Mouse (Mus musculus): ENCODE data around the gene Rab6a. TPM values are rescaled to one million over a fixed set of nuclear protein-coding genes. Genes with fewer than 3 reads are reported as not detected.

Rab6a gene
- total RNA-seq, 2 experiments from 2014 or later = 297 to 364 TPM

DNA sequence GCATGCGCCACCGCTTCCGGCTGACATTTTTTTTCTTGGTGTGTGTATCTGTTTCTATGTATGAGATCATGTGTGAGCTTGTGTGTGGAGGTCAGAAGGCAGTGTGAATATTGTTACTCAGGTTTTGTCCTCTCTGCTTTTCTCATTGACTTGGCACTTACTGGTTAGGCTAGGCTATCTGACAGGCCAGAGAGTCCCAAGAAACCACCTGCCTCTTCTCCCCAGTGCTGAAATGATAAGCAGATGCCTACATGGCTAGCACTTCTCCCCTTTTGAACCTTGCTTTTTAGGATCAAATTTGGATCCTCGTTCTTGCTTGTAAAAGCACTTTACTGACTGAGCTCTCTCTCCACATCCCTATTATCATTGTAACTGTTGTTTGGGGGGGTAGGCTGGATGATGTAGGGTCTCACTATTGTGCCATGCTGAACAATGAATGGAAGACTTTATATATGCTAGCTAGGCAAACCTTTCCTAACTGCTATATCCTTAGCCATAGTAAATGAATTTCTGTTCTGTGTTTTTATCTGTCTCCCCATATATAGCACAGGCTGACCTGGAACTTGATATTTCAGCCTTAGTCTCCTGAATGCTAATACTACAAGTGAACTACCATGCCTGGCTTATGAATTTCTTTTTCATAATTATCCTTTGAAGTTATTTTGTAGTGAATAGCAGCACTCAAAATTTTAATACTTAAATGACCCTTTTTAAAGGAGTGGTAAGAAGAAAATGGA is 9.1 kb downstream of the Rab6a start:
- DNase-seq (ENCODE audit: low spot score in 2 of 2) = no peak

DNA sequence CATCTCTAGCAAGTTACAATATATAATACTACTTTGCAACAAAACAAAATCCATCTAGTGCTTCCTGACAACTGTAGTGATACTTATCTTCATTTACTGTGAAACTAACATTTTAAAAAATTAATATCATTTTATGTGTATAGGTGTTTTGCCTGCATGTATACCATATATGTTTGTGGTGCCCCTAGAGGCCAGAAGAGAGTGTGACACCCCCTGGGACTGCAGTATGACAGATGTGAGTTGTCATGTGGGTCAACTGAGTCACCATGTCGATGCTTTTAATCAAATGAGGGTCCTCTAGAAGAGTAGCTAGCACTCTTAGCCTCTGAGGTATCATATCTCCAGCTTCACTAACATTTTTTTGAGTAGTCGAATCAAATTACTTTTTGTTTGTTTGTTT is 15.1 kb downstream of the Rab6a start:
- no peak for DNase-seq (ENCODE audit: low spot score in 2 of 2)

DNA sequence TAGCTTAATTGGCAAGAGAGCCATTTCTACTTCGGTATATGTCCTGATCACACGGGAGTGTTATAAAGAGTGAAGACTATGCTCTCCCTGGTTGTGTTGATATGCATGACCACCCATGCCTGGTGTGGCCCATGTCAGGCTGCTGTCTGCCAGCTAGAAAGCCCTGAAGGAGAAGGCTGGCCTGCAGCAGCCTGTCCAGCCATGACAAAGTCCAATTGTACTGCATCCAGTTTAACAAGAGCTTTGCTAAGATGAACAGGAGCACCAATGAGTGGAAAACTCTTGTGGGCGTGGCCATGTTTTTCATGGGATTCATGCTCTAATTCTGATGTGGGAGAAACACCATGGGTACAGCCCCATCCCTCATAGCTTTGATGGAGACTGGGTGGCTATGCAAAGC is 17.3 kb downstream of the Rab6a start:
- DNase-seq (ENCODE audit: low spot score in 2 of 2) = no peak

DNA sequence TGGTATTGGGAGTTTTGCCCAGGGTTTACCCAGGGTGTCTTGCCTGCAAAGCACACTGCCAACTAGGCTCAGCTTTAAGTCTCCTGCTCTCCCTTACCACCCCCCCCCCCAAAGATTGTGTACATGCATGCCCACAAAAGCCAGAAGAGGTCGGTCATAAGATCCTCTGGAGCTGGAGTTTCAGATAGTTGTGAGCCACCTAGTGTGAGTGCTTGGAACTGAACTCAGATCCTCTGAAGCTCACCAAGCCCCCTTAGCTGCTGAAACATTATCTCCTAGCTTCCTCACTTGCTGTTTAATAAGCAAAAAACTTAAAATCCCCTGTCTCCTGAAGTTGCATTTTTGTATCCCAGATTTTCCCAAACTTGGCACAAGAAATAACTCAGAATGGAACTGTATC is 30.4 kb downstream of the Rab6a start:
- no peak for DNase-seq (ENCODE audit: low spot score in 2 of 2)

DNA sequence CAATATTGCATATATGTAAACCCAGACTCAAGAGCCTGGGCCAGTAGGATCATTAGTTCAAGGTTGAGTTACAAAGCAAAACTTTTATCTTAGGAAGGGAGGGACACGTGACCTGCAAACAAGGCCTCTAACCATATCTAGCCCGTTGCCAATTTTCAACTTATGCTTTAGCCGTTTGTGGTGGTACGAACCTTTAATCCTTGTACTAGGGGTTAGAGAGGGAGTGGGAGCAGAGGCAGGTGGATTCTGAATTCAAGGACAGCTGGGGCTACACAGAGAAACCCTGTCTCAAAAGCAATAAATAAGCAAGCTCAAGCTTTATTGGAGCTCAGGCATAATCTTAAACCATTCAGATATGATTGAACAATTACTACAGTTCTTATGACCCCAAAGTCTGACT is 35.2 kb downstream of the Rab6a start:
- DNase-seq (ENCODE audit: low spot score in 2 of 2) = no peak

DNA sequence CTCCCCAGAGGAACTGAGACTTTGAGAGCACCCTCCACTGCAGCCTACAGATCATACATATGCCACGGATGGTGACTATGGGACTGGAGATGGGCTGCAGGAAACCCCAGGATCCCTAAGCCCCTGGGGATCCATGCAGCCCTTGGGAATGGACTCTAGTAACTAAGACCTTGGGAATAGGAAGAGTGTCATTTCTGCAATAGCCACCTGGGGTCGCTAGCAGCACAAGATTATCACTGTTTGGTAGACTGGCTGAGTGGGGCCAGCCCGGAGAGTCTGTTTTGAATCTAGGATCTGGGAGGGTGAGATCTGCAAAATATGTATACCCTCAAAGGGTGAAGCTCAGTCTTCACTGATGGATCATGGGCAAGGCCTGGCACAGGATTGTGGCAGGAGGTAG is 37.9 kb downstream of the Rab6a start:
- peak; percentile 85 for DNase-seq (ENCODE audit: low spot score in 2 of 2)

DNA sequence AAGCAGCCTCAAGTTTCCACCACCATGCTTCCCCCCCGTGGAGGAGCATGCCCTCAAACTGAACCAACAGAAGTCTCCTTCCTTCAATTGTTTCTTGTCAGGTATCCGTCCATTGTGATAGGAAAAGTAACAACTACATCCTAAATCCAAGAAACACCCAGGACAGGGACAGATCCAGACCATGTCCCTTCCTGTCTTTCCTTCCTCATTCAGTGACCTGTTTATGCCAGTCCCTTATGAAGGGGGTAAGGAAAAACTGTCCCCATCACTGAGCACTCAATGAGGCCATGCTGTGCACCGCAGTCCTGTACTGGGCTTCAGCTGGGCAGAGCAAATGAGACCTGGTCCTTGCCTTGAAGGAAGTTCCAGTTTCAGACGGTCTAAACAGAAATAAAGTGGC is 41.9 kb downstream of the Rab6a start:
- DNase-seq (ENCODE audit: low spot score in 2 of 2) = no peak

DNA sequence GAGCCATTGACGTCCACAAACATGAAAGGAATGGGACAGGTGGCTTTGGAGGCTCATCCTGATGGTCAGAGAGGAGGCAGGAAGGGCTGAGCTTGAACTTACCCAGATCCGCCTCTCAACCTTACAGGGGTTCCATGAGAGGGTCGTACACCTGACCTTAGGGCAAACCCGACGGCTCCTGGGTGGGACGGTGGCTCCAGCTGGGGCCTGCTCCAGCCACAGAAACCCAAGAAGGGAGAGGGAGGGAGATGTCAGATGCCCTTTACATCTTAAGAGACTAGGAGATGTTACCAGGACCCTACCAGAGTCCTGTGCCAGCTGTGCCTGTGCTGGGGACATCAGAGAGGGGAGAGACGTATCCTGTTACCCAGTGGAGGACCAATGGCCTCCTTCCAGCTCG is 42.6 kb downstream of the Rab6a start:
- no peak for DNase-seq (ENCODE audit: low spot score in 2 of 2)

DNA sequence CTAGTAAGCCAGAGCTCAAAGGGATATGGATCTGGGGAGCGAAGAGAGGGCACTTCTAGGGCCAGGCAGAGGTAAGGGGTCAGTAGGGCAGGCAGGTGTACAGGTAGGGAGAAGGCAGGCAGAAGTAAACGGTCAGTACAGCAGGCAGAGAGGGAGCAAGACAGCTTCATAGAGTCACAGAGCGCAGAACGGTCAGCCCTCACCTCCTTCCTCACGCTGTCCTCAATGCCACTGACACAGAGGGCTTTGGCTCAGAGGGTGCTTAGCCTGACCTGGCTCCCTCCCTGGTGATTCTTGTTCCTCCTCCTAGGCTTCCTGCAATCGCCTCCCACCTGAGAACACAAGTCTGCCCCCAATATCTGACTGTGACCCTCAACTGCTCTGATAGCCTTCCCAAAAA is 43.2 kb downstream of the Rab6a start:
- no peak for DNase-seq (ENCODE audit: low spot score in 2 of 2)

DNA sequence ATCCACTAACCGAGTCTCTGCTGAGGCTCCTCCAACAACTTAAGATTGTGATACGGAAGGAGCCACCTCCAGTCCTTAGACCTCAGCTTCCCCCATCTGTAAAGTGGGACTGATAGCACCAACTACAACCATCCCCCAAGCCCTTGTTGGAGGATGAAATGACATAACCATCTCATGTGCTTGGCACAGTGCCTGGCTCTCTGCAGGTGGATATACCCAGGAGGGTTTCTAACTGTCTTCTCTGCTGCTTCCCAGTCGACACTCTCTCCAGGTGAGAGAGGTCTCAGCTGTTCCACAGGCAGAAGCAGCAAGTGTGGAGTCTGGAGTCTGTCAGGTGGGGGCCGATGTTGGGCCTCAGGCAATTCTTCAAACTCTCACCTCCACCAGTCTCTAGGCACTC is 43.8 kb downstream of the Rab6a start:
- no peak for DNase-seq (ENCODE audit: low spot score in 2 of 2)

DNA sequence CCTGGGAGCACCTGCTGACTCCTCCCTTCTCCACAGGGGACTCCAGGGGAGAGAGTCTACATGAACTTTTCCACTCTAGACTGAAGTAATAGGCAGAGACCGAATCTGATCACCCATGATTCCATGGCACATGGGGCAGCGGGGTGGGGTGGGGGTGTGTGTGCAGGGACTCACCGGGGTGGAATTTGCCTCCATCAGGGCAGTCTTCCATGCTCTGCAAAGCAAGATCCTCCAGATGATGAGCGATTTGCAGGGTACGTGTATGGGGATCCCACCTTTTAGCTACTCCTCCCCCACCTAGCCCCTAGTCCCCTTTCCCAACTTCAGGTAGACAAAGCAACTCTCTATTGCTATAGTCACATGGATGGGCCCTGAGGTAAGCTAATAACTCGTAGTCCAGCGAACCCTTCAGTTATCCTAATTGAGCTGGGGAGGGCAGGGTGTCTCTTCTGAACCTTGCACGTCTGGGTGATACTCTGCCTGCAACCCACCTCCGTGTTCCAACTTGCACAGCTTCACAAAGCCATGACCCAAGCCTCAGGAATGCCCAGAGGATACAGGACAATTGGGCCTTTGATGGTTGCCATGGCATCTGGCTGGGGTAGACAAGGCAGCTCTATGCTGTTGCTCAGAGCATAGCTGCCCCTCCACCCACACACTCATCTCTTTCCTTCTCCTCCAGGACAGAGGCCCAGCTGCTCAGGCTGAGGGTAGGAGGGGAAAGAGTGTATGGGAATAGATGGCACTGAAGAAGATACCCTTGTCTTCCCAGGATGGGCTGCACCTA is 46.5 kb downstream of the Rab6a start:
- peak; percentile 49 to 64 for DNase-seq (ENCODE audit: low spot score in 2 of 2)

DNA sequence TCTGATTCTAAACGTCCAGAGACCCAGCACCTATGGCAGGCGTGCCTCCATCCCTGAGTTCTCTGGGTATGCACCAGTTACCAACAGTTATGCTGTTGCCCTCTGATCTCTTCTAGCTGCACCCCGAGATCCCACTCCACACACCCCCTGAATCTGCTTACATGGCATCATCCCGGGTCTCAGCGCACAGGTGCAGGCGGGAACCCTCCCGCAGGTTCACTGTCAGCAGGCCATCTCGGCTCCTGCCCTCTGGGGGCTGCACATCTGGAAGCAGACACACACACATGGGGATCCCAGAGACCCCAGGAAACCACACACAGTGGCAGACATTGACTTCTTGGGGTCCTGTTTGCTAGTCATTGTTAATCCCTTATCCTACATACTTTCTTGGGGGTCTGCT is 47.2 kb downstream of the Rab6a start:
- DNase-seq (ENCODE audit: low spot score in 2 of 2) = no peak

DNA sequence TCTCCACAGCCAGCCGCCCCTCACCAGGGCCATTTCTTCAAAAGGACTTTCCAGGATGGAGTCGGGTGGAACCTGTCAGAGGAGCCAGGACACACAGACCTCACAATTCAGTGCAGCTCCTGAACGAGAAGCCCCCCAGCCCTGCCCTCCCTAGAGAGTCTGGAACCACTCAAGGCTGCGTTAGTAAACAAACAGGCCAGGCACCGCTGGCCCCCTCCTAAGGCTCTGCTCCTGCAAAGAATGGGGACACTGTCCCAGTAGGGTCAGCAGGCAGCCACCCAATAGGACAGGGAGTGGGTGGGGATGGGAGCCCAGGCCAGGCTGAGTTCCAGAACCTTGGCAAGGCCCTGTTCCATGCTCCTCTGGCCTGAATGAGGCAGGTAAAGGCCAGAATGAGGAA is 49.5 kb downstream of the Rab6a start:
- peak in 1 of 2 experiments; percentile 55 for DNase-seq (ENCODE audit: low spot score in 2 of 2)

DNA sequence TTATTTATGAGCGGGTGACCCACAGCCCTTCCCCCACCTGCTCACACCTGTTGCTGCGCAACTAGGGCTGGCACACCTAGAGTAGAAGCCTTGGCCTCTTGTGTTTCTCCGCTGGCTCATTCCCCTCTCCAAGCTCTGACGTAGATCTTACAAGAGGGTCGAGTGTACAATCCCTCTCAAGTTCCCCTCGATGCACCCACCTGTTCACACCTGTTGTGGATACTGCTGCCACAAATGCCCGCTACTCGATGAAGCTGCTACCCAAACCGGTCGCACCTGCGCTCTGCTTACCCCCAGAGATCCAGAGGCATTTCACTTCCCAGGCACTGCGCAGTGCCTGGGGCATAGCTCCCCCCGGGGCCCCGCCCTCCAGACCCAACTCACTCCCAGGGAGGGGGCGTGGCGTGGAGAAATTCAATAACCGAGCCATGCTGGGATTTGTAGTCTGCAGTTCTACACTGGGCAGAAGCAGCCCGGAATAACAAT is 50.9 kb downstream of the Rab6a start:
- DNase-seq (ENCODE audit: low spot score in 2 of 2) = no peak

DNA sequence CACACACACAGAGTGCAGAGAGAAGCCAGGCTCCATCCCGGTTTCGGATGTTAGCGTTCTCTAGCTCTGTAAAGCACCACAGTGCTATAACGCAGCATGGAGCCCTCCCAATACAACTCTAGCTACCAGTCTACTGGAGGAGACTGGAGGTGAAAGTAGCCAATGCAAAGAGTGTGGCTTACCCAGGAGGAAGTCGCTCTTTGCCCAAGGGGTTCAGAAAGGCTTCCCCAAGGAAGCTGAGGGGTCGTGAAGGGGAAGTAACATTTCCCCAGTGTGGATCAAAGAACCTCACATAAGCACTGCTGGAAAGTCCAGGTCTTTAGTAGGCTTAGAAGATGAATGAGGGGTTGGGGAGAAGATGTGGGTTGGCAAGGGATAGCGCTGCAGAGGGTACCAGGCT is 54.1 kb downstream of the Rab6a start:
- DNase-seq (ENCODE audit: low spot score in 2 of 2) = no peak

DNA sequence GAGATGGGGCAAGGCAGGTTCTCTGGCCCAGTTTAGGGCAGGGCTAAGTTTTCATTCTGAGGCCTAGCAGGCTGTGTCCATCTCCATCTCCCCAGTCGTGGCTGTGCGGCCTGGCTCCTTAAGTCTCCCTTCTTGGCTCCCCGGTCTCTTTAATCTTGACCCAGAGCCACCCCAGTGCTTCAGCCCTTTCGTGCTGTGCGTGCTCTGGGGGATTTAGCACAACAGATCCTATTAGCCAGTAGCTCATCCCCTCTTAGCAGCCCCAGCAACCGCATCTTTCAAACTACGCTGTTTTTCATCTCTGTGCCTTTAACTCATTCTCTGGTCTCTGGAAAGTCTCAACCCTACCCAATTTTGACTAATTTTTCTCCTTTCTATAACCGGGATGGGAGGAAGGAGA is 55.0 kb downstream of the Rab6a start, which contains the start of gene Plekhb1:
Plekhb1 (minus strand) TSS at position 184 of the 400 bp plus-strand sequence.
- DNase-seq (ENCODE audit: low spot score in 2 of 2) = no peak

DNA sequence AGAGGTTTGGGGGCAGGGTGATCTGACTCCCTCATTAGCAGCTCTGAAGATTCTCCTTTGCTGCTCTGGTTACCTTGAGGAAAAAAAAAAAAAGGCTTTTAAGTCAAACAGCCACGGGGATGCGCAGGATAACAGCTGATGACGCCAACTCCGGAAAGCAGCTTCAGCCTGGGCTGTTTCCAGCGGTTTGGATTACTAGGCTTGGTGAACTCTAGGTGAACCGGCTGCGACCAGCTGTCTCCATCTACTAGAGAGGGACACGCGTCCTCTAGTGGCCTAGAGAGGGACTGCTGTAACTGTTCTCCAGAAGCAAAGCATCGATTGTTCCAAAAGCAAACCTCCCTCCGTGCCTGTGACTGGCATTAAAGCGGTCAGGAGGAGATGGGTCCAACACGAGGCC is 56.0 kb downstream of the Rab6a start:
- DNase-seq (ENCODE audit: low spot score in 2 of 2) = peak; percentile 93 to 95

DNA sequence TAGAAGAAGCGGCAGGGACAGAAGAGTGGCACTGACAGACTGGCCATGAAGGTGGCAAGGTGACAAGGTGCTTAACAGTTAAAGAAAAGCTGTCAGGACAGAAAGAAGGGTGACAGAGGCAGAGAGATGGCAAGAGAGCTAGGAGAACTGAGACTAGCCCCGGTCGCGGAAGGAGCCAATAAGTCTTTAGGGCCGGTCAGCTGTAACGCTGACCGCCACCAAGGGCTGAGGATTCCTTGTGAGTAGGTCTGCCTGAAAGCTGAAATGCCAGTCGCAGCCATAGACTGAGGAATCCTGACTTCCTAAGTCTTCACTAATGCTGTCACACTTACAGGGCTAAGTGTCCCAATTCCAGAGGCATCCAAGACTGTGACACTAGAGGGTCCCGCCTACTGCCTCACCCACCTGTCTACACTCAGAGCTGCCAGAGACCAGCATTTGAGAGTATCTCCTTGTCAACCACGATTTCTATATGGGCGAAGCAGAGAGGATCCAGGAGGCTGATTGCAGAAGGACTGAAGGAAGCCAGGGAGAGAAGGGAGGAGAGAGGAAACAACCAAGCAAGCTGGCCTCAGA is 56.6 kb downstream of the Rab6a start:
- DNase-seq (ENCODE audit: low spot score in 2 of 2) = no peak

DNA sequence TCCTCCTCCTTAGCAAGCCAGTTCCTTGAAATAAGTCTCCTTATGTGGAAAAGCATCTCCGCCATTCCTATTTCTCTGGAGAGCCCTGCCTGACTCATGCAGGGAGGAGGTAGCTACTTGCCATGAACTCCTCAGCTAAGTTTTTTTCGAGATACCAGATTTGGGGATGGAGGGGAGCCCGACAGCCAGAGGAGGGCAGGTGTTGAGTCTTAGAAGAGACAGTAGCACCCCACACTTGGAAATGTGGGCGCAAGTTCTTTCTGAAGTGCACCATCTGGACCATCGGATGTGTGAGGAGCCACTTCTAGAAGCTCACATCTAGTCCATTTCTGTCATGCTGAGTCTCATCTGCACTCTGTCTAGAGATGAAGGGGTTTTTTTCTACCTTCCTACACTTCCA is 63.4 kb downstream of the Rab6a start:
- DNase-seq (ENCODE audit: low spot score in 2 of 2) = no peak

DNA sequence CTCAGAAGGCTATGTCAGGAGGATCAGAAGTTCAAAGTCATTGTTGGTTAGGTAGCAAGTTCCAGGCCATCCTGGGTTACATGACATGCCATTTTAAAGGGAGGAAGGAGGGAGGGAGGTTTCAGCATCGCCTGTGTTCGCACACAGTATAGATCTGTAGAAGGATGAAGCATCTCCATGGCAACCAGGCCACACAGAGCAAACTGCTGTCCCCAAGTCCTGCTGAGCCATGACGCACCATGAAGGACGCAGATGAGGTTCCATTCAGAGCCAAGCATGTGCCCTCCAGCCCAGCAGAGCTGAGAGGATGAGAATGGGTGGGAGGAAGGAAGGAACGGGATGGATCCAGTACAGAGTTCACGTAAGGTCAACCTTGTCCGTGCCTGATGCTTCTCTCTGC is 66.2 kb downstream of the Rab6a start:
- no peak for DNase-seq (ENCODE audit: low spot score in 2 of 2)

DNA sequence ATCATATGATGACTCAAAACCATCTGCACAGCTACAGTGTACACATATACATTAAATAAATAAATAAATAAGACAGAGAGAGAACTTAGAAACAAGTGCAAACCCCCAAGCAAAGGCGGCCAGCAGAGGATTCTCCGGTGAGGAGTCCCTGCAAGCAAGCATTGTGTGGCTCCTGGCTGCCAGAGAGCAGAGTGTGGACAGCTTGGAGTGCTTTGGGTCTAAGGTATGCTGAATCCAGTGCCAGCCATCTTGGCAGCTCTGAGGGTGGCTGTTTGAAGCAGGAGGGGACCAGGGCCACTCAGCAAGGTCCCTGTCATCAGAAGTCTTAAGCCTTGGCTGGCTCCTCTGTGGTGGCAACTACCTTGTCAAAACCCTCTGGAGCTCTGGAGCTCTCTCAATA is 67.7 kb downstream of the Rab6a start:
- DNase-seq (ENCODE audit: low spot score in 2 of 2) = no peak

DNA sequence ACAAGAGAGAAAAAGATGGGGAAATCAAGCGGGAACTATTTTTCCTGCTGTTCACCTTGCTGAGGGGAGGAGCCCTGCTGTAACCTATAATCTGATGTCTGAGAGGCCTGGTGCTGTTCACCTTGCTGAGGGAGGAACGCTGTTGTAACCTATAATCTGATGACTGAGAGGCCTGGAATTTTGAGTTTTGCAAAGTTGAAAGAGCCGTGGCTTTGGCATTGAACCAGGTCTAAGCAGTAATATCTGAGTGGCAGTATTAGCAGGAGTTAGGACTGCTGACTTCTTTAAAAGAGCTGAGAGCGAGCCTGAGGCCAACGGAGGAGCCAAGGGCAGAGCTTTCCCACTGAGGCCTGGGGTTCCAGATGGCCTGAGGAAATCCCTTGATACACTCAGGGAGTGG is 70.8 kb downstream of the Rab6a start:
- DNase-seq (ENCODE audit: low spot score in 2 of 2) = no peak

Measured in layer of hippocampus, postnatal 10 days (tissue).